Mouse (Mus musculus) gastrocnemius, postnatal 10 days (tissue): ENCODE measurements around the gene Foxp3. TPM values are rescaled to one million over a fixed set of nuclear protein-coding genes. Genes with fewer than 3 reads are reported as not detected.
A peak's percentile ranks its signal among the peaks of the same experiment; 100 is the strongest.

Experiments
- DNase-seq: peaks from one replicate; pipeline ENCODE4 v3.0.0; 2021; ENCODE audit warnings: mixed read lengths
- long read RNA-seq, 2 experiments: library from polyadenylated mRNA; stranded (forward); transcript quantifications; one replicate each; pipeline ENCODE4 v2.0.0; 2021
- total RNA-seq, 2 experiments: library from RNA; stranded (reverse); gene quantifications; 2 replicates each; pipeline ENCODE4 v1.2.3; 2021

Foxp3 gene
- total RNA-seq = under 1 TPM in 1 of 2 experiments, not detected in 1; 0.32 TPM
- long read RNA-seq, experiment 1 = 0 reads
- long read RNA-seq, experiment 2 = 0 reads

GRCm38 (mm10) chrX:7573176-7574086 is at the start of gene Foxp3:
Gene Foxp3, plus strand, starts transcription at chrX:7573644.
- DNase-seq = peak; percentile 56

- DNase-seq = no peak
Measured at GRCm38 (mm10) chrX:7524961-7525360, 48.5 kb upstream of the Foxp3 start.

GRCm38 (mm10) chrX:7553474-7553873 is 20.0 kb upstream of the Foxp3 start:
- DNase-seq = no peak

- no peak for DNase-seq
Measured at GRCm38 (mm10) chrX:7563076-7563475, 10.4 kb upstream of the Foxp3 start.

GRCm38 (mm10) chrX:7566352-7566751 is 7.1 kb upstream of the Foxp3 start:
- no peak for DNase-seq

DNA sequence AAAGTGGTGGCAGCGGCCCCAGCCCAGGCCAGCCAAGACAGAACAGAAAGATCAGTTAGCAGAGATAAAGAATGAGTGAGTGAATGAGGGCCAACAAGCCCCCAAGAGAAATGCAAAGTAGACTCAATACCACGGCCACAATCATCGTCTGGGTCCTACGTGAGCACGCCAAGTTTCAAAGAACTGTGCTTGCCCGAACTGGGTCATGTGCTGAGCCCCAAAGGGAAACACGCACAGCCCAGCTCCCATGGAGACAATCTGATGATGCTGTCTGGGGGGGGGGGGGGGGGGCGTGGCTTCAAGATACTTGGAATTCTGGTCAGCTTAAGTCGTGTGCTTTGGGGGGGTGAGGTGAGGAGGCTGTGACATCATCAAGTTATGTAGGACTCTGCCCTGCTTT is 6.0 kb upstream of the Foxp3 start:
- DNase-seq = no peak

DNA sequence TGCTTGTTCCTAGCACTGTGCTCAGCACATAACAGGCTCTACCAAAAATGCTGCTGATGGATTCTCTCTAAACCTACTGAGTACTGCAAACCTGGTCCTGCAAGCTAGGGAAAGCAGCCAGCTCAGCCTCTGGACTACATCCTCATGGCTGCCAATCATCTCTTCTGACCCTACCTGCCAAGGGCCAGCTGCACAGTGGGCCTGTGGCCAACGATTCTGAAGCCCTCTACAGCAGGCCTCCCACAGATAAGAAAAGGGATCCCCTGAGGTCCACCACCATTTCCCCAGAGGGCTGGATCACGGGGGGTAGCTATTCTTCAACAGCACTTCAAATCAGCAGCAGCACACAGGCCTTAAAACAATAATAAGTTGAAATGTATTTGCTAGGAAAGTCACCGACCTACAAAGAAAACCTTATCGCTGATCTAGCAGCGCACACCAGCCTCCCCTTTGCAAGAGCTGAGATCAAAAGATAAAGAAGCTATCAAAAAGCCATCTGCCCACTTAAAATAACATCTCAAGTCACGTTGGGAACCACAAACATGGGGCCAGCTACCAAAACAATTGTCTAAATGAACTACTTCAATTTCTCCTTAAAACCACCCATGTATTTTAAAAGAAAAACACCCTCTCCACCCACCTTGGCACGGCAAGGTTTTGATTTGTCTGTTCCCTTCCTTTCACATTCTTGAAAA is 2.8 kb upstream of the Foxp3 start:
- no peak for DNase-seq

DNA sequence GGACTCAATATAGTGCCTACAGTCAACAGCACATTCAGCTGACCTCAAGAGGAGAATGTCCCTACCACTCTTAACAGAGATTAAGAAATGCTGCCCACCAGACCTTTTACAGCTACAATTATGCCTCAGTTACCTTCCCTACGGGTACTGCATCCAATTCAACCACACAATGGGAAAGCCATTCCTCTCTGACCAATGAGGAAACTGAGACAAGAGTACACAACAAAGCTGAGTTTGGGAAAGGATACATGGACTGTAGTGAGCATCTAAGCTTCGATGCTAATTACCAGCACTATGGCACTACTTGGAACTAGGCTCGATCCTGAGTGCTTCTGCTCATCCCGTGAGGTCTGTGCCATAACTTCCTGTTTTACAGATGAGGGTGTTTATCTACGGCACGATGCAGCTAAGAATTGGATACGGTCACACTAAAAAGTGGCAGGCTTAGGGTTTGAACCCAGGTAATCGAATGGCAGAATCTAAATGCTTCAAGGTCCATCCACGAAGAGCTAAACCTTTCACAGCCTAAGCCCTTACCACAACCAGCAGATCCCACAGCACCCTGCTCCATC is 1.8 kb upstream of the Foxp3 start:
- no peak for DNase-seq

DNA sequence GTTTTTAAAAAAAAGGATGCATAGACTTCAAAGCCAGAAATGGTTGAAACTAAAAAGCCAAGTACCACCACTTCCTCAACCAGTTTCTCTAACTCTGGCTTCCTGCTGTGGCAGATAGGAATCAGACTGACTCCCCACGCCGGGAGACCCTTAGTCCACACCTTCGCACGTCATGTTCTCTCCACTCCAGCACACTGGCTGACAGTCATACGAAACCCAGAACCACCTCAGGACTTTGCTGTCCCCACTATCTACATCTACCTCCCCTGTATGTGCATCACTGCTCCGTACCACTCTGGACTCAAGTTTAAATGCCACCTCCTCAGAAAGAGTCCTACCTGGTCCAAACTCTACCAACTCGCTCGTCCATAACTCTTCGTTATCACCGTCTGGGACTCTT is 978 bp upstream of the Foxp3 start:
- DNase-seq = no peak

DNA sequence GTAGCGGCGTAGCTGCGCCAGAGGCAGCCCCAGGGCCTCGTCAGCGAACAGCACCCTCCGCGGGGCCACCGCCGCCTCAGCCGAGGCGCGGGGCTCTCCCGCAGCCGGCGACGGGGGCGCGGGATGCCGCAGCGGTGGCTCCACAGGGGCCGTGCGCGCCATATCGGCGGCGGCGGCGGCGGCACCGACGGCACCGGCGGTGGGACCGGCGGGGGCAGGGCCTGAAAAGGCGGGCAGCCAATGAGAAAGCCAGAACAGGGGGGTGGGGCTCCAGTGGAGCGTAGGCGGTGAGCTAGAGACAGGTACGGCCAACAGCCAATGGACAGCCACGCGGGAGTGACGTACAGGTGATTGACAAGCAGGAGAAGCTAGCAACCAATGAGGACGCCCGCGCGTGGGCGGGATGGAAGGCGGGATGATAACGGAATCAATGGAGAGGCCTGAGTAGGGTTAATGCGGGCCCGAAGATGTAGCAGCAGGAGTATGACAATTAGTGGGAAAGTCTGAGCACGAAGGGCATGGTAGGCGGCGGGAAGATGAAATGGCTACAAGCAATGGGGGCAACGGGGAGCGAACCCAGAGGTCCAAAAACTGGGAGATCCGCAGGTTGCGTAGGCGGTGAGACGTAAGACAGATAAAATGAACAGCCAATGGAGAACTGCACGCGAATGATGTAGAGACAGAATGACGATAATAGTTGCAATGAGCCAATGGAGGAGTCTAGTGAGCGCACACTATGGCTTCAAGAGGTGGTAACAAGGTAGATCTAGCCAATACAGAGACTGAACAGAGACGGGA is 842 bp downstream of the Foxp3 start, which contains the start of gene Ppp1r3f:
Gene Ppp1r3f, minus strand, starts transcription at position 197 of the 798 bp plus-strand sequence.
- peak; percentile 82 for DNase-seq

DNA sequence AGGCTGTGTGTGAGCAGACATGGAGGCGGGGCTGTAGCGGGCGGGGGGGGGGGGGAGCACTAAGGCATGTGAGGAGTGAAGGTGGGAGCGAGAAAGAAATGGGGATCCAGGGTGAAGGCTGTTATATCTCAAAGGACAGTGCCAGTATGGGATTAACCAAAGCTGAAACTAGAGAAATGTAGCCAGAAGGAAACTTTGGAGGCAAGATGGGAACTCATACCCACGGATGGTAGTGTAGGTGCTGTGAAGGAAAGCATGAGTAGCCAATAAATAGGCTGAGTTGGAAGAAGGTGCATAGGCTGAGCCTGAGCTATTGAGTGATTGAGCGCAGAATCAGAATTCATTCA is 1.4 kb downstream of the Foxp3 start:
- DNase-seq = no peak

DNA sequence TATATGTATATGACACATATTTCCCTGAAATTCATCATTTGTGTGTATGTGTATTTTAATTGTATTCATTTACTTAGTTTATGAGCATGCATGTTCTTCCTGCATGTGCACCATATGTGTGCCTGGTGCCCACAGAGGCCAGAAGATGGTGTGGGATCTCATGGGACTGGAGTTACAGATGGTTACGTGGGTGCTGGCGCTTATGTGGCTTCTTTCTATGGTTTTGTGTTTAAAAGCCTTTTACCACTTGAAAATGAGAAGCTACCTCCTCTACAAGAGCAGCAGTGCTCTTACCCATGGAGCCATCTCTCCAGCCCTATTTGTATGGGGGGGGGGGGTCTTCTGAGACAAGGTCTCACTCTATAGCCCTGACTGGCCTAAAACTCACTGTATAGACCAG is 7.7 kb downstream of the Foxp3 start:
- DNase-seq = no peak

DNA sequence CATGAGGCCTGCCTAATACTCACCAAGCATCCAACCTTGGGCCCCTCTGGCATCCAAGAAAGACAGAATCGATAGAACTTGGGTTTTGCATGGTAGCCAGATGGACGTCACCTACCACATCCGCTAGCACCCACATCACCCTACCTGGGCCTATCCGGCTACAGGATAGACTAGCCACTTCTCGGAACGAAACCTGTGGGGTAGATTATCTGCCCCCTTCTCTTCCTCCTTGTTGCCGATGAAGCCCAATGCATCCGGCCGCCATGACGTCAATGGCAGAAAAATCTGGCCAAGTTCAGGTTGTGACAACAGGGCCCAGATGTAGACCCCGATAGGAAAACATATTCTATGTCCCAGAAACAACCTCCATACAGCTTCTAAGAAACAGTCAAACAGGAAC is 10.4 kb downstream of the Foxp3 start:
- no peak for DNase-seq

DNA sequence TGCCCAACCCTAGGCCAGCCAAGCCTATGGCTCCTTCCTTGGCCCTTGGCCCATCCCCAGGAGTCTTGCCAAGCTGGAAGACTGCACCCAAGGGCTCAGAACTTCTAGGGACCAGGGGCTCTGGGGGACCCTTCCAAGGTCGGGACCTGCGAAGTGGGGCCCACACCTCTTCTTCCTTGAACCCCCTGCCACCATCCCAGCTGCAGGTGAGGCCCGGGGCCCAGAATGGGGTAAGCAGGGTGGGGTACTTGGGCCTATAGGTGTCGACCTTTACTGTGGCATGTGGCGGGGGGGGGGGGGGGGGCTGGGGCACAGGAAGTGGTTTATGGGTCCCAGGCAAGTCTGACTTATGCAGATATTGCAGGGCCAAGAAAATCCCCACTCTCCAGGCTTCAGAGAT is 12.9 kb downstream of the Foxp3 start:
- DNase-seq = no peak

DNA sequence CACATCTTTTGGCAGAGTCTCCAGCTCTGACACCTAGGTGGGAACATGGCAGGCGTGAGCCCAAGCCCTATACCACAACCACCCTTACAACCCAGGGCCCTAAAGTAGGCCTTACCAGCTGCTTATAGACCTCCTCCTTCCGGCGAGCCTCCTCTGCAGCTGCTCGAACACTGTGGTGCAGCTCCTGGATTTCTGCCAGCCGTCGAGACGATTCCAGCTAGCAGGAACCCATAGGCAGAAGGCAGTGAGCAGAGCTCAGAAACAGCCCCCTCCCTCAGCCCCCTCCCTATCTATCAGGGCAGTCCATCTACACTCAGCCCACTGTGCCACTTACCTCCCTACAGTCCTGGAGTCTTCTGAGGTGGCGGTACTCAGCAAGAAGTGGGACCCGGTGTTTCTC is 21.9 kb downstream of the Foxp3 start:
- DNase-seq = no peak

DNA sequence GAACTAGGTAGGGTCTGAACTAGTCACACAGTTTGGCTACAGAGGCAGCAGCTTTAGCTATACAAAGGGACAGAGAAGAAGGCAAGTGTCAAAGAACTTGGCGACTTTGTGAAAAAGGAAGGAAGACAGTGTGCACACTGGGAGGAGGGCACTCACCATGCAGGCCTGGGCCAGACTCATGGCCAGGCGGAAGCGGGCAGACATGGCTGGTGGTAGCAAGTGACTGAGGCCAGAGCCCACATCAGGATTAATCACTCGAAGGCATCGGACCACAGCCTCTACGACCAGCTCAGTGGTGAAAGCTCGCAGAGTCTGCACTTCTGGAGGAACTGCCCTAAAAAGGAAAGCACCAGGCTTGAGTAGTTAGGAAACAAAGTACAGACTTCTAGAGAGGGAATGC is 30.6 kb downstream of the Foxp3 start:
- DNase-seq = no peak

- peak; percentile 74 for DNase-seq
Measured at GRCm38 (mm10) chrX:7604879-7605574, 31.6 kb downstream of the Foxp3 start, which contains the start of gene Ccdc22. Gene Ccdc22, minus strand, starts transcription at chrX:7605517.

DNA sequence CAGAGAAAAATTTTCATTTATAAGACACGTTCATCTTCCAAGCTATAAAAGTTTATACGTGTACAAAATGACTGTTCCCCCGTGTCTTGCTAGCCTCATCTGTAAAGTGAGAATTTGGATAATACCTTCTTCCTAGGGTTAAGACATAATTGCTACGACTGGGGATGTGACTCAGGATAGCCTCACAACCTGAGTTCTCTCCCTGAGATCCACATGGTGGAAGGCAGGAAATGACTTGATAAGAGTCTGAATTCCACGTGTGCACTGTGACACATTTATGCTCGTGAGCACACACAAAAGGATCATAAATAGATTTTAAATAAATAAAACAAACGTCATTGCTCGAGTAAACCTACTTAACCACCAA is 32.1 kb downstream of the Foxp3 start:
- DNase-seq = no peak

DNA sequence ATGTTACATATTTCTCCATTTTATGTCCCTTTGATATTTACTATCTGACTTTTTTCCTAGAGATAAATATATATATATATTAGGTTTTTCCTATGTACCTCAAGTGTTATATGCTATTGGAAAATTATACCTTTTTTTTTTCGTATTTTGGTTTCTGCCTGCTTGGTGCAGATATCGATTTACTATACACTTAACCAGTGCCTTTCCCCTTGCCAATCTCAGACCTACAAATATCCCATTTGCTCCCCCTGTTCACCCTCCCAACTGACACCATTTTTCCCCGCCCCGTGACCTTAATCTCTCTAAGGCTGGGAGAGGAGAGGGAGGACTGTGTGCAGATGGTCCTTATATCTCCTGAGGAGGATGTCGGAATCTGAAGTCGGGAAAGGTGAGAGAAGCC is 33.3 kb downstream of the Foxp3 start, which contains the start of gene Cacna1f:
Gene Cacna1f, plus strand, starts transcription at position 301 of the 400 bp plus-strand sequence.
- DNase-seq = no peak

GRCm38 (mm10) chrX:7610035-7610434 is 36.6 kb downstream of the Foxp3 start:
- DNase-seq = no peak

GRCm38 (mm10) chrX:7610536-7611258 is 37.3 kb downstream of the Foxp3 start:
- no peak for DNase-seq
